Mouse (Mus musculus): ENCODE results near the gene Zfp229. TPM values are rescaled to one million over a fixed set of nuclear protein-coding genes. Genes with fewer than 3 reads are reported as not detected.
"Not testable (repeated sequence)": the region's sequence is repeated elsewhere in the genome, so short reads cannot be mapped to it uniquely, and the experiment has no call there.

Gene Zfp229
- polyA plus RNA-seq (2012; ENCODE audit: insufficient read depth, low replicate concordance): 0.72 TPM in 1 of 2 replicates, not detected in the other

DNA sequence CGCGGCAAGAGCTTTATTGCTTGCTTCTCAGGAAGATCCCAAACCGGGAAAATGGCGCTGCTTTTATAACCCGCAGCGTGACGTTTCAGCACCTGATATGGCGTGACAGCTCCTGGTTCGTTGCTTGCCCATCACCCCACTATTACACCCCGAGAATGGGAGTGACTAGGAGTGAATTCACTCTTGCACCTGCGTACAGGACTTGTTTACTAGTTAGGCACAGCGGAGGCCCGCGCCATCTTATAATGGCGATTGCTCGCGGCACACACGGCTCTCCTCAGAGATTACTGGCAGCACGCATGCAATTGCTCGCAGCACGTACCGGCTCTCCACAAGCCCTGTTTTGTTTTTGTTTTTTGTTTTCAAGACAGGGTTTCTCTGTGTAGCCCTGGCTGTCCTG, at the start of gene Zfp229:
Gene Zfp229, plus strand, starts transcription at position 301 of the 400 bp plus-strand sequence.
- not testable (repeated sequence) for H3K4me3 ChIP-seq (replicated peaks); H3K36me3 ChIP-seq (replicated peaks; ENCODE audit: low read length); H3K9me3 ChIP-seq; H3K27me3 ChIP-seq (replicated peaks)
- H3K4me1 ChIP-seq: peaks cover 12% of the 10 kb centered on the region

DNA sequence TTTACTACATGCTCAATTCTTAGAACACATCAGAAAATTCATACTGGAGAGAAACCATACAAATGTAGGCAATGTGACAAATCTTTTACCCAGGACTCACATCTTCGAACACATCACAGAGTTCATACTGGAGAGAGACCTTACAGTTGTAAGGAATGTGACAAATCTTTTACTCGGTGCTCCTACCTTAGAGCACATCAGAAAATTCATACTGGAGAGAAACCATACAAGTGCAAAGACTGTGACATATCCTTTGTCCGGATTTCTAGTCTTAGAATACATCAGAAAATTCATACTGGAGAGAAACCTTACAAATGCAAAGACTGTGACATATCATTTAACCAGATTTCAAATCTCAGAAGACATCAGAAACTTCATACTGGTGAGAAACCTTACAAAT, 39.0 kb upstream of the Zfp229 start, which contains the start of gene Gm10226:
Gene Gm10226, plus strand, starts transcription at position 301 of the 400 bp plus-strand sequence.
- Histone ChIP-seq H3K27me3 (replicated peaks) (no peaks in the 10 kb centered on the region), H3K4me1 (no peaks in the 10 kb centered on the region), H3K4me3 (replicated peaks) (no peak within 1 kb of the TSS), H3K9me3 (no peaks in the 10 kb centered on the region), H3K36me3 (replicated peaks; ENCODE audit: low read length) (peaks cover 53% of the 10 kb centered on the region)
- TF ChIP-seq FLI1 (IDR thresholded peaks at IDR 0.05; ENCODE audit: low read length) (no peak), GATA1 (IDR thresholded peaks at IDR 0.05; ENCODE audit: borderline replicate concordance, low read length) (no peak)

GRCm38 (mm10) chr17:21693342-21693741, 37.3 kb upstream of the Zfp229 start:
- Histone ChIP-seq H3K27me3 (replicated peaks) (no peaks in the 10 kb centered on the region), H3K9me3 (no peaks in the 10 kb centered on the region), H3K4me1 (no peaks in the 10 kb centered on the region), H3K36me3 (replicated peaks; ENCODE audit: low read length) (peaks cover 42% of the 10 kb centered on the region), H3K4me3 (replicated peaks) (no peak overlapping the region)
- TF ChIP-seq GATA1 (IDR thresholded peaks at IDR 0.05; ENCODE audit: borderline replicate concordance, low read length) (no peak), FLI1 (IDR thresholded peaks at IDR 0.05; ENCODE audit: low read length) (no peak)

DNA sequence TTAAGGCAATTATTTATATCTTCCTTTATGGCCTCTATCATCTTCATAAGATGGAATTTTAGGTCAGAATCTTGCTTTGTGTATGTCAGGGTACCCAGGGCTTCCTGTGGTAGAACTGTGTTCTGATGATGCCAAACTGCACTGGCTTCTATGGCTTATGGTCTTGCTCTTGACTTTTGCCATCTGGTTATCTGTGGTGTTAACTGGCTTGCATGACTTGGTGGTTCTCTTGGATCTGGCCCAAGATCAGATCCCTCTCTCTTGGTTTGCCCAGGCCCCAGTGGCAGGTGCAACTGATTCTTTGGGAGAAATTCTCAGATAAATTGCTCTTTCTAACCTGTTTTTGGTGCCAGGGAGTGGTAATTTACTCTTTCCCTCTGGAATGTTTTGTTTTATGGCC, 34.5 kb upstream of the Zfp229 start:
- Histone ChIP-seq H3K4me1 (no peaks in the 10 kb centered on the region), H3K4me3 (replicated peaks) (no peak overlapping the region), H3K27me3 (replicated peaks) (no peaks in the 10 kb centered on the region), H3K36me3 (replicated peaks; ENCODE audit: low read length) (peaks cover 17% of the 10 kb centered on the region), H3K9me3 (no peaks in the 10 kb centered on the region)
- TF ChIP-seq GATA1 (IDR thresholded peaks at IDR 0.05; ENCODE audit: borderline replicate concordance, low read length) (no peak), FLI1 (IDR thresholded peaks at IDR 0.05; ENCODE audit: low read length) (no peak)

- H3K9me3 ChIP-seq: no peaks in the 10 kb centered on the region
- H3K4me1 ChIP-seq: peaks cover 40% of the 10 kb centered on the region
- no peaks in the 10 kb centered on the region for H3K27me3 ChIP-seq (replicated peaks)
- H3K36me3 ChIP-seq (replicated peaks; ENCODE audit: low read length): no peaks in the 10 kb centered on the region
- H3K4me3 ChIP-seq (replicated peaks): peak overlapping the region; percentile 38
- TF ChIP-seq GATA1 (IDR thresholded peaks at IDR 0.05; ENCODE audit: borderline replicate concordance, low read length) (no peak), FLI1 (IDR thresholded peaks at IDR 0.05; ENCODE audit: low read length) (no peak)
These were observed 28.0 kb upstream of the Zfp229 start for GRCm38 (mm10) chr17:21702281-21703240.

DNA sequence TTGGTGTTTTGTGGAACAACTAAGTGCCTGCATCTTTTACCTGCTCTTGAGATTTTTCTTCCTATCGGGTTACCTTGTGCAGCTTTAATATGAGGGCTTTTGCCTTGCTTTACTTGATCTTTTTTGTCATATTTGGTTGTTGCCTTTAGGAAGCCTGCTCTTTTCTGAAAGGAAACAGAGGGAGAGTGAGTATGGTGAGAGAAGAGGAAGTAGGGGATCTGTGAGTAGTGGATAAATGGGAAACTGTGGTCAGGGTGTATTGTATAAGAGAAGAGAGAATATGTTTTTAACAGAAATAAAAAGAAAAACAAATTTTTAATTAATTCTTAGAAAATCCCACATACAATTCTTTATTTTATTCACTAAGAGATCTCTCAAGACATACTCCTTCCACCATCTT, 27.2 kb upstream of the Zfp229 start:
- Histone ChIP-seq H3K27me3 (replicated peaks) (no peaks in the 10 kb centered on the region), H3K4me1 (peaks cover 45% of the 10 kb centered on the region), H3K4me3 (replicated peaks) (no peak overlapping the region), H3K36me3 (replicated peaks; ENCODE audit: low read length) (no peaks in the 10 kb centered on the region), H3K9me3 (no peaks in the 10 kb centered on the region)
- no peak for TF ChIP-seq GATA1 (IDR thresholded peaks at IDR 0.05; ENCODE audit: borderline replicate concordance, low read length)
- no peak for TF ChIP-seq FLI1 (IDR thresholded peaks at IDR 0.05; ENCODE audit: low read length)

GRCm38 (mm10) chr17:21707343-21707996, 23.1 kb upstream of the Zfp229 start, which contains the start of gene Zfp760:
TSS of gene Zfp760 (plus strand) at chr17:21707741.
- Histone ChIP-seq H3K27me3 (replicated peaks) (no peaks in the 10 kb centered on the region), H3K4me1 (peaks cover 48% of the 10 kb centered on the region), H3K4me3 (replicated peaks) (peak within 1 kb of the TSS; percentile 92), H3K9me3 (no peaks in the 10 kb centered on the region), H3K36me3 (replicated peaks; ENCODE audit: low read length) (peaks cover 17% of the 10 kb centered on the region)
- TF ChIP-seq GATA1 (IDR thresholded peaks at IDR 0.05; ENCODE audit: borderline replicate concordance, low read length) (no peak), FLI1 (IDR thresholded peaks at IDR 0.05; ENCODE audit: low read length) (no peak)

DNA sequence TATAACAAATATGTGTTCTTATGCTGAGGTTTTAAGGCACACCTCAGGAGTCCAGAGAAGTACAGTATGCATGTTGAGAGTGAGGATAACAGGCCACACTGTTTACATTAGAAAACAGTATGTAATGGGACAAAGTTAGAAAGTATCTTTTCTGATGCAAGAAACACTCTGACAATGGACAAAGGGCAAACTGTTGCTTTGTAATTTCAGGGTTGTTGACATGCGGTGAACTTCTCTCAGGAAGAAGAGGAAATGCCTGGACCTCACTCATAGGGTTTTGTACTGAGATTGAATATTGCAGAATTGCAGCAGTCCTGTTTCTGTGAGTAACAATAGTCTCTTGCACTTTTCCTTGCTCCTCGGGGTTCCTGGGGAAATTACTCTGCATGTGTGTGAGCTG, 22.2 kb upstream of the Zfp229 start:
- Histone ChIP-seq H3K4me1 (peaks cover 39% of the 10 kb centered on the region), H3K36me3 (replicated peaks; ENCODE audit: low read length) (peaks cover 24% of the 10 kb centered on the region), H3K9me3 (no peaks in the 10 kb centered on the region), H3K27me3 (replicated peaks) (no peaks in the 10 kb centered on the region), H3K4me3 (replicated peaks) (peak overlapping the region; percentile 92)
- no peak for TF ChIP-seq FLI1 (IDR thresholded peaks at IDR 0.05; ENCODE audit: low read length)
- no peak for TF ChIP-seq GATA1 (IDR thresholded peaks at IDR 0.05; ENCODE audit: borderline replicate concordance, low read length)

DNA sequence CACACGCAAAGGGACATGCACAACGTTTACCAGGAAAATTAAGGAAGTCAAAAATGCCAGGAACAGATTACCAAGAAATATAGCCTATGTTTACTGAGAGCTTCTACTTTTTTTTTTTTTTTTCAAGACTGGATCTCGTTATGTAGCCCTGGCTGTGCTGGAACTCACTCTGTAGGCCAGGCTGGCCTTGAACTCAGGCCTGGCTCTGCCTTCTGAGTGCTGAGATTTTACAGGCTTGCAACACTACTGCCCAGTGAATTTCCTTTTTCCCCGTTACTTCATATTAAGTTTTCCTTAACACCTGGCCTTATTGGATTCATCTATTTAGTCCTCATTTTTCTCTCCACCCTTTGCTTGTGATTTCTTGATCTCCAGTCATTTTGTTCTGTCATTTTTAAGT, 2.5 kb downstream of the Zfp229 start:
- H3K36me3 ChIP-seq (replicated peaks; ENCODE audit: low read length): peaks cover 10% of the 10 kb centered on the region
- peak overlapping the region; percentile 92 for H3K4me3 ChIP-seq (replicated peaks)
- H3K27me3 ChIP-seq (replicated peaks): no peaks in the 10 kb centered on the region
- H3K9me3 ChIP-seq: no peaks in the 10 kb centered on the region
- H3K4me1 ChIP-seq: peaks cover 12% of the 10 kb centered on the region
- TF ChIP-seq FLI1 (IDR thresholded peaks at IDR 0.05; ENCODE audit: low read length): no peak
- TF ChIP-seq GATA1 (IDR thresholded peaks at IDR 0.05; ENCODE audit: borderline replicate concordance, low read length): no peak

- TF ChIP-seq FLI1 (IDR thresholded peaks at IDR 0.05; ENCODE audit: low read length) (no peak), GATA1 (IDR thresholded peaks at IDR 0.05; ENCODE audit: borderline replicate concordance, low read length) (no peak)
- H3K9me3 ChIP-seq: no peaks in the 10 kb centered on the region
- H3K4me1 ChIP-seq: peaks cover 12% of the 10 kb centered on the region
- peak overlapping the region; percentile 92 for H3K4me3 ChIP-seq (replicated peaks)
- H3K27me3 ChIP-seq (replicated peaks): no peaks in the 10 kb centered on the region
- H3K36me3 ChIP-seq (replicated peaks; ENCODE audit: low read length): peaks cover 13% of the 10 kb centered on the region
These were observed 3.0 kb downstream of the Zfp229 start for GRCm38 (mm10) chr17:21733529-21734031.
